Mouse (Mus musculus) spleen, postnatal 4 days (tissue): ENCODE measurements around the gene Syngr3.

Source experiments
- DNase-seq, 2 experiments: peaks; one replicate each; pipeline ENCODE4 v3.0.0; 2022; ENCODE audit warnings: low spot score in 2 of 2

The Syngr3 gene

GRCm38 (mm10) chr17:24644875-24645721 lies 44.7 kb downstream of the Syngr3 start:
- DNase-seq, result no peak

DNA sequence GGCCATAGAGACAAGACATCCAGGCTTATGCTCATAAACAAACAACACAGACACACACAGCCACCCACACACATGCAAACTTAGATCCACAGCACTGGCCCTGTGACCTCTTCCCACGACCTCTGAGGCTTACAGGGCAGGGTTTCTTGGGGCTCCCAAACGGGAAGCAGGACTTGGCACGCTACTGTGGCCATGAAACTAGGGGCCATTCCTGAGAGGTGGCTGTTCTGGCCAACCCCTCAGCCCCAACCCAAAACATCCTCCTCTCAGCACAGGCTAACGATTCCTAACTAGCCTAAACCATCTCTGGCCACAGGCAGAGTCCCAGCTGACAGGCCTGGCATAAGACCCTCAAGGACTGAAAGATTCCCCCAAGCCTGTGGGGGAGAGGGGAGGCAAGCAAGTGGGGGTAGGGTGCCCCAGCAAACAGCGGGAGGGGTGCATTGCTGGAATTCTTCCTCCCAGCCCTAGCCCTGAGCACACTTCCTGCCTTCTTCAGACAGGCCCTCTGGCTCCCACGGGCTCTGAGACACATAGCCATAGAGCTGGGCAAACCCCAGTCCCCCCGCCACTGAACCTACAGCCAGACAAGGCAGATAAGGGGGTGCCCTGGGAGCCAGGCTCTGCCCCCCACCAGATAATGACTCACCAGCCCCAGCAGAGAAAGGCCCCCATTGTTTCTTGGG lies 45.6 kb downstream of the Syngr3 start:
- DNase-seq, result peak in 1 of 2 experiments; percentile 63

- no peak for DNase-seq
Measured at GRCm38 (mm10) chr17:24642791-24643343, 46.9 kb downstream of the Syngr3 start.

DNA sequence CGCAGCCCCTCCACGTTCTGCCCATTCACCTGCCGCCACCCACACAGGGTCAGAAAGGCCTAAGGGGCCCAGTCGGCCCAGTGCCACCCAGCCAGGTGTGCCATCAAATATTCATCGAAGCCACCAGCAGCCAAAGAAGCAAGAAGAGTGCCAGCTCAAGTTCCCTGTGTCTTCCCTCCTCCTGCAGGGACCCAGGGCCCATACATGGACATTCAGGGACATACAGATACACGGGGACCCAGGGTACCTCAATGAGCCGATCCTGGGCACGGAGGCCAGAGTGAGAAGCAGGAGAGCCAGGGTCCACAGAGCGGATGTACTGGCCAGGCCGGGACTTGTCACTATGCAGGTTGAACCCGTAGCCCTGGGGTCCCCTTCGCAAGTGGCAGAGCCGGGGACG lies 47.8 kb downstream of the Syngr3 start:
- DNase-seq, result no peak

DNA sequence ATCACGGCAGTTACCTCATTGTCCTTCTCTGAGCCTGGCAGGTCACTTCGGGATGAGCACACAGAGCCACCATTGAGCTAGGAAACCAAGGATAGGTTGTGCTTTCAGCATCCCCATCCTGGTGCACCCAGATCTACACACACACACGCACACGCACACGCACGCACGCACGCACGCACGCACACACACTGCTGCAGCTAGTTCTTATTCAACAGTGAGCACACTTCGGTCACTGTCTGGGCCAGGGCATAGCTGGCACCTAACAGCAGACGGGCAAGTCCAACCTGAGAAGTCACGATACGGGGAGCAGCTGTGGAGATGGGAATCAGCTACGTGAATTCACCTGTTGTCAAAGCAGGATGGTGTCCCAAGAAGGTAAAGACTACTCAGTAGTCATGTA lies 49.2 kb downstream of the Syngr3 start:
- no peak for DNase-seq

DNA sequence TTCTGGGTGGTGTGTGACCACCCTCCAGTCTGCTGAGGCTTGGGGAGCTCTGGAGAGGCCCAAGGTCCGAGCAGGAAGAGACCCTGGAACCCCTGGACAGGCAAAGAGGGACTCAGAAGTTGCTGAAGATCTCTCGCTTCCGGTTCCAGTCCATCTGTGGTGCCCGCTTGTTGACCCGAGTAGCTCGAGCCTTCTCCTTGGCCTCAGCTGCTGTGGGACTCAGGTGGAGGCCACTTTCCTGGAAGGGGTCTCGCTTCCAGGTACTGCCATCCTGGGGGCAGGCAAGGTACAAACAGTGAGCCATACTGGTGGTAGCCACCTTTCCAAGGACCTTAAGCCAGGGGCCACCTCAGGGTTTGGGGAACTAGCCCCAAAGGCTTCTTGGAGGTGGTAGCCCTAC lies 49.6 kb downstream of the Syngr3 start:
- DNase-seq, result no peak

- no peak for DNase-seq
Measured at GRCm38 (mm10) chr17:24639571-24639988, 50.2 kb downstream of the Syngr3 start.

DNA sequence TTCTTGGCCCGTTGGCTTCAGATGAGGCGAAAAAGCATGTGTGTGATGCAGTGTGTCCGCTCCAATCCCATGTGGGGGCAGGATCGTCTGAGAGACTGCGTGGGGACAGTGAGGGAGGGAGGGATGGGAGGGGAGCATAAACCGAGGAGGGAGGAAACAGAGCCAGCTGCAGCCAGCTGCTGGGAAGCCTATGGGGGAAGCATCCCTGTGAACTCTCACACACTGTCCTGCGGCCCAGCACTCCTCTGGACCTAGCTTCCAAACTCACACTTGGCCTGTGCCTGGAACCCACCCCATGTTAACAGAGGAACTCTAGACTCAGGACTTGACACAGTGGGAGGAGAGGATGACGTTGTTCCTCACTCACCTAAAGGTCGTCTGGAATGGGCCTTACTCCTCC lies 50.9 kb downstream of the Syngr3 start:
- DNase-seq, result no peak

- DNase-seq, result no peak
Measured at GRCm38 (mm10) chr17:24638214-24638613, 51.5 kb downstream of the Syngr3 start.

DNA sequence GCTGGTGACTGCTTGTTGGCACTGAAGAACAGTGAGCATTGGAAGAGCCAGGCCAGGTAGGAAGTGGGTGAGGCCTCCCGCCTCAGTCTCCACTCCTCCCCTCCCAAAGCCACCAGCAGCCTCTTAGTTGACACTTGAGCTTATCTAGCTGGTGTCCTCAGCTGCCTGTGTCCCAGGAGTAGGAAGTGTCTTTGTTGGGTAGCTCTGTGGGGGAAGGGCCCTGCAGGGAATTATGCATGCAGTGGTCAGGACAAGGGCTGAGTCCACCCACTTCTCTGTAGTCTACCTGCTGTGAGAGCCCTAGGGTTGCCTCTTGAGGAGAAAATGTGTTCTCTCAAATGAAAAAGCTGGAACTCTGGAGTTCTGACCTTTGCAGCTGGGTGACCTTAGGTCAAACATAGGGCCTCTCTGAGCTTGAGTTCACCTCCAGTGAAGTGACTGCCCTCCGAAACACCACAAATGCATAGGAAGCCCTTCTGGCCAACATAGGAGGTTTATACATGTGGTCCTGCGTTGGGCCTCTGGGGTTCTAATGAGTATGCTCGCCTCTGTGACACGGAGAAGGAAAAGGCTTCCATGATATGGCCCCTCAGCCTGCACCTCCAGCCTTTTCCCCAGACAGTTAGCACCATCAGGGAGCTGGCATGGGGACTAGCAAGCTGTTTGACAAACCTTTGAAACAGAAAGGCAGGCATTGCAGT lies 52.8 kb downstream of the Syngr3 start:
- no peak for DNase-seq

DNA sequence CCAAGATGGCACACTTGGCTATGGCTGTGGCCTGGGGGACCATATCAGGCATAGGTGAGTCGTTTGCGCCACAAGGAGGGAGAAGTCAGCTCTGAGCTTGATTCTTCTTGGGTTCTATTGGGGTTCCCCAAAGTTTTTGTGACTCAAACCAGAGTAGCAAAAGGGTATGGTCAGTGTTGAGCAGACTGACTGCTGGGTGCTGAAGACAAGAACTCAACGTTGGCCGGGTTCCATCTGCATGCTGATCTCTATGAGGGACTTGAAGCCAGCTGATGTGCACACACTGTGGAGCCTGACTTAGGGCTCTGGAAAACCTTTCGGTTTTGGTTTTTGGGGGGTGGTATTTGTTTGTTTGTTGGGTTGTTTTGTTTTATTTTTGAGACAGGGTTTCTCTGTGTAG lies 54.1 kb downstream of the Syngr3 start:
- no peak for DNase-seq
